Mouse (Mus musculus): ENCODE results near the gene Cds2. TPM values are rescaled to one million over a fixed set of nuclear protein-coding genes. Genes with fewer than 3 reads are reported as not detected.
"Not testable (repeated sequence)": the region's sequence is repeated elsewhere in the genome, so short reads cannot be mapped to it uniquely, and the experiment has no call there.

Cds2 gene
- polyA plus RNA-seq, 1 experiment: 21.2 TPM

- no peak for TF ChIP-seq CTCF (IDR thresholded peaks at IDR 0.05; ENCODE audit: extremely low read depth, insufficient read length, insufficient replicate concordance, low read depth, low read length)
- TF ChIP-seq POLR2A (IDR thresholded peaks at IDR 0.05; ENCODE audit: low read depth, low read length): no peak
- no peak overlapping the region for H3K4me3 ChIP-seq (ENCODE audit: low read depth, low read length)
- 46% methylated on average over 9 of the region's 9 CpGs for WGBS
- no peaks in the 10 kb centered on the region for H3K27me3 ChIP-seq (ENCODE audit: control insufficient read depth, insufficient read depth, low read length)
- peaks cover 22% of the 10 kb centered on the region; the same call in 1 of the 2 replicates for H3K4me1 ChIP-seq (ENCODE audit: control insufficient read depth, insufficient read depth, insufficient read length, low read length)
- H3K27ac ChIP-seq (ENCODE audit: insufficient read depth, low read depth, low read length): no peak overlapping the region
- no peaks in the 10 kb centered on the region for H3K36me3 ChIP-seq (ENCODE audit: control insufficient read depth, insufficient read depth, low read length)
Measured at GRCm38 (mm10) chr2:132286376-132287076, 23.6 kb downstream of the Cds2 start.

GRCm38 (mm10) chr2:132289213-132289612, 26.3 kb downstream of the Cds2 start:
- H3K27ac ChIP-seq (ENCODE audit: insufficient read depth, low read depth, low read length); H3K36me3 ChIP-seq (ENCODE audit: control insufficient read depth, insufficient read depth, low read length); H3K4me3 ChIP-seq (ENCODE audit: low read depth, low read length); H3K27me3 ChIP-seq (ENCODE audit: control insufficient read depth, insufficient read depth, low read length): not testable (repeated sequence)
- 32% methylated on average over 5 of the region's 7 CpGs for WGBS
- H3K4me1 ChIP-seq (ENCODE audit: control insufficient read depth, insufficient read depth, insufficient read length, low read length): peaks cover 15% of the 10 kb centered on the region; the same call in 1 of the 2 replicates

- Histone ChIP-seq H3K4me1 (ENCODE audit: control insufficient read depth, insufficient read depth, insufficient read length, low read length) (peaks cover 9% of the 10 kb centered on the region; the same call in 1 of the 2 replicates), H3K27me3 (ENCODE audit: control insufficient read depth, insufficient read depth, low read length) (no peaks in the 10 kb centered on the region), H3K27ac (ENCODE audit: insufficient read depth, low read depth, low read length) (0 out of 2 replicates have a peak overlapping the region, but pooled peaks have one; percentile 1), H3K36me3 (ENCODE audit: control insufficient read depth, insufficient read depth, low read length) (peaks cover 18% of the 10 kb centered on the region), H3K4me3 (ENCODE audit: low read depth, low read length) (no peak overlapping the region)
- TF ChIP-seq CTCF (IDR thresholded peaks at IDR 0.05; ENCODE audit: extremely low read depth, insufficient read length, insufficient replicate concordance, low read depth, low read length) (no peak), POLR2A (IDR thresholded peaks at IDR 0.05; ENCODE audit: low read depth, low read length) (no peak)
- 74% methylated on average over 6 of the region's 6 CpGs for WGBS
Measured at GRCm38 (mm10) chr2:132290808-132291207, 27.9 kb downstream of the Cds2 start.

GRCm38 (mm10) chr2:132291265-132291664, 28.3 kb downstream of the Cds2 start:
- TF ChIP-seq POLR2A (IDR thresholded peaks at IDR 0.05; ENCODE audit: low read depth, low read length) (no peak), CTCF (IDR thresholded peaks at IDR 0.05; ENCODE audit: extremely low read depth, insufficient read length, insufficient replicate concordance, low read depth, low read length) (no peak)
- Histone ChIP-seq H3K36me3 (ENCODE audit: control insufficient read depth, insufficient read depth, low read length) (peaks cover 23% of the 10 kb centered on the region), H3K27me3 (ENCODE audit: control insufficient read depth, insufficient read depth, low read length) (no peaks in the 10 kb centered on the region), H3K4me3 (ENCODE audit: low read depth, low read length) (no peak overlapping the region), H3K27ac (ENCODE audit: insufficient read depth, low read depth, low read length) (0 out of 2 replicates have a peak overlapping the region, but pooled peaks have one; percentile 1), H3K4me1 (ENCODE audit: control insufficient read depth, insufficient read depth, insufficient read length, low read length) (peaks cover 9% of the 10 kb centered on the region; the same call in 1 of the 2 replicates)
- WGBS: 63% methylated on average over 3 of the region's 3 CpGs

GRCm38 (mm10) chr2:132292083-132292482, 29.1 kb downstream of the Cds2 start:
- Histone ChIP-seq H3K4me1 (ENCODE audit: control insufficient read depth, insufficient read depth, insufficient read length, low read length) (peaks cover 9% of the 10 kb centered on the region; the same call in 1 of the 2 replicates), H3K4me3 (ENCODE audit: low read depth, low read length) (no peak overlapping the region), H3K27ac (ENCODE audit: insufficient read depth, low read depth, low read length) (peak overlapping the region; percentile 39; the same call in 1 of the 2 replicates), H3K27me3 (ENCODE audit: control insufficient read depth, insufficient read depth, low read length) (no peaks in the 10 kb centered on the region), H3K36me3 (ENCODE audit: control insufficient read depth, insufficient read depth, low read length) (peaks cover 30% of the 10 kb centered on the region)
- TF ChIP-seq POLR2A (IDR thresholded peaks at IDR 0.05; ENCODE audit: low read depth, low read length) (no peak), CTCF (IDR thresholded peaks at IDR 0.05; ENCODE audit: extremely low read depth, insufficient read length, insufficient replicate concordance, low read depth, low read length) (no peak)
- WGBS: 65% methylated on average over 4 of the region's 4 CpGs

- no peaks in the 10 kb centered on the region for H3K27me3 ChIP-seq (ENCODE audit: control insufficient read depth, insufficient read depth, low read length)
- TF ChIP-seq POLR2A (IDR thresholded peaks at IDR 0.05; ENCODE audit: low read depth, low read length) (no peak), CTCF (IDR thresholded peaks at IDR 0.05; ENCODE audit: extremely low read depth, insufficient read length, insufficient replicate concordance, low read depth, low read length) (no peak)
- no peak overlapping the region for H3K4me3 ChIP-seq (ENCODE audit: low read depth, low read length)
- peaks cover 20% of the 10 kb centered on the region; the same call in 1 of the 2 replicates for H3K4me1 ChIP-seq (ENCODE audit: control insufficient read depth, insufficient read depth, insufficient read length, low read length)
- H3K27ac ChIP-seq (ENCODE audit: insufficient read depth, low read depth, low read length): no peak overlapping the region
- WGBS: 87% methylated on average over 10 of the region's 10 CpGs
- peaks cover 35% of the 10 kb centered on the region for H3K36me3 ChIP-seq (ENCODE audit: control insufficient read depth, insufficient read depth, low read length)
Measured at GRCm38 (mm10) chr2:132293694-132294450, 30.9 kb downstream of the Cds2 start.

- H3K4me1 ChIP-seq (ENCODE audit: control insufficient read depth, insufficient read depth, insufficient read length, low read length): peaks cover 11% of the 10 kb centered on the region; the same call in 1 of the 2 replicates
- WGBS: 24% methylated on average over 4 of the region's 4 CpGs
- no peak overlapping the region for H3K4me3 ChIP-seq (ENCODE audit: low read depth, low read length)
- peak overlapping the region; percentile 49; the same call in 1 of the 2 replicates for H3K27ac ChIP-seq (ENCODE audit: insufficient read depth, low read depth, low read length)
- H3K27me3 ChIP-seq (ENCODE audit: control insufficient read depth, insufficient read depth, low read length): no peaks in the 10 kb centered on the region
- H3K36me3 ChIP-seq (ENCODE audit: control insufficient read depth, insufficient read depth, low read length): peaks cover 63% of the 10 kb centered on the region
- no peak for TF ChIP-seq POLR2A (IDR thresholded peaks at IDR 0.05; ENCODE audit: low read depth, low read length)
- no peak for TF ChIP-seq CTCF (IDR thresholded peaks at IDR 0.05; ENCODE audit: extremely low read depth, insufficient read length, insufficient replicate concordance, low read depth, low read length)
Measured at GRCm38 (mm10) chr2:132298250-132298649, 35.3 kb downstream of the Cds2 start.
